Mouse (Mus musculus): ENCODE data around the gene Fam102b.
A peak's percentile ranks its signal among the peaks of the same experiment; 100 is the strongest.

Fam102b gene

DNA sequence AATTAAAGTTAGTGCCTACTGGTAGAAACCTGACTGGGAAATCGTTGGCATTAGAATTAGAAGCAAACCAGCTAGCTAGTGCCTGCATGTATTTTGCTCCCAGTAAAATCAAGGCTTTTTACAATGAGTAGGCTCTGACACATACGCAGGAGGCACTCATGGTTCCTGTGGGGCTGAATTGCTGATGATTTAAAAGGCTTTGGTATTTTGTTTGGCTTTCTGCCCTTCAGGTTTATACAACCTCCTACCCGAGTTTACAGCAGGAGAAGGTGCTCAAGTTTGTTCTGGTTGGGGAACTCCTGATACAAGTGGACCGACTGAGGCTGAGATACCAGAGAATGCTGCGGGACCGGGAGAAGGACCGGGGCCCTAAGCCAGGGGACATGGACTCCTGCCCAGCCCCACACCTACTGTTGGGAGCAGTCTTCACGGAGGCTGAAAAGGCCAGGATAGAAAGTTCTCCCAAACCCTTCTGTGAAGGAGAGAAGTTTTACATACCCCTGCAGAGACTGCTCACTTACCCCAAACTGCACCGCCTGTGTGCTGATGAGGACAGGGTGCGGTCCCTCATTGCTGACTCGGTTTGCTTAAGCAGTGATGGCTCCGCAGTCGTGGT lies 67.6 kb downstream of the Fam102b start:
- peak; percentile 12 for DNase-seq

DNA sequence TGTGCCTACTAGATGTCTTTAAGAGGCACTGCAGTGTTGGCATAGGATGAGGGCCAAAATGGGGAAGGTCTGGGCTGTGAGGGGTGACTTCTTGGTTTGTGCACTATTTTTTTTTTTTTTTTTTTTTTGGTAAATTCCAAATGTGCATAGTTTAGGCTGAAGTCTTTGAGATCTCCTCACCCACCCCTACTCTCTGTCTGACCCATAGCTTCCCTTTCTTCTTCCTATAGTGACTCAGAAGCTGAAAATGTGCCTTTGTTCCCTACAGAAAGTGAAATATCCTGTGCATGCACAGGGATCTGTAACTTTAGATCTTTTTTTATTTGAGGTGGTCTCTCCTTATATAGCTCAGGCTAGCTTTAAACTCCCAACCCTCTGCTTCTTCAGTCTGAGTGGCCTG lies 69.4 kb downstream of the Fam102b start:
- DNase-seq: no peak

DNA sequence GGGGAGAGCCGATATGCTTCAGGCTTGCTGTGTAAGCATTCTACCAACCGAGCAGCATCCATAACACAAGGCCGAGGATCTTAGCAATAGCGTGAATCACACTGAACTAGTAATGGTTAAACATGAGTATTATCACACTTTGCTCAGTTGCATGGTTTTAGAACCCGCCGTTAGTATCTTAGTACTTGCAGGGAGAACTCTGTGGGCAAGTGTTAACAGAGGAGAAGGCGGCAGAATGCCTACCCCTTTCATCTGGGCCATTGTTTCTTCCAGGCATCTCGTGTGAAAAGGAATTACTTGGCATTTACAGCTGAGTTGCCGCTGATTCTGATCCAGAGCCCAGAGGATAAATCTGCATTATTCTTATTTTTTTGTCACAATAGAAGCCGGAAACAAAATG lies 86.4 kb downstream of the Fam102b start:
- DNase-seq: no peak

DNA sequence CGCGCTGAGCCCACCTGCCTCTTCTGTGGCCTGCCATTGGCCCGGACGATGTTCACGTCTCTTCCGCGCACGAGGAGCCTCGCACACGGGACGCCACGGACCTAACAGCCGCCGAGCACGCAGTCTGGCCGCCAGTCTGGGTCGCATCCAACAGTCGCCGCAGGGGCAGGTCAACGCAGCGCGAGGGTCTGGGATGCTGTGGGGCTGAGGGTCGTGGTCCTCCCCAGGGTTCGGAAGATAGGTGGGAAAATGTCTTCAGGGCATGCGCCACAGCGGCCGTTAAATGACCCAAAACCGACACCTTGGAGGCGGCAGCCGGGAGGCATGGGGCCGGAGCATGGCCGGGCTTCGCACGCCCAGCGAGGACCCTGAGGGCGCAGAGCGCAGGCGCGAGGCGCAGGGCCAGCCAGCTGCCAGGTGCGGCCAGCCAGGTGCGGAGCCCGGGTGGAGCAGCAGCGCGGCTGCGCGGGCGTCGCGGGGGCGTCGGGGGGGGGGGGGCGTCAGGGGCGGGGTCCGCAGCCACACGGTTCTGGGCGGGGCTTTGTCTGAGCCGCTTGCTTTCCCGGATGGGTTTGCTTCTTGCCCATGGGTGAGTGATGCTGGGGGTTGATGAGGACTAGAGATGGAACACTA lies 87.3 kb downstream of the Fam102b start, which contains the start of gene Gm9857:
Gene Gm9857 (minus strand): TSS at position 445 of the 633 bp plus-strand sequence.
- DNase-seq: no peak

DNA sequence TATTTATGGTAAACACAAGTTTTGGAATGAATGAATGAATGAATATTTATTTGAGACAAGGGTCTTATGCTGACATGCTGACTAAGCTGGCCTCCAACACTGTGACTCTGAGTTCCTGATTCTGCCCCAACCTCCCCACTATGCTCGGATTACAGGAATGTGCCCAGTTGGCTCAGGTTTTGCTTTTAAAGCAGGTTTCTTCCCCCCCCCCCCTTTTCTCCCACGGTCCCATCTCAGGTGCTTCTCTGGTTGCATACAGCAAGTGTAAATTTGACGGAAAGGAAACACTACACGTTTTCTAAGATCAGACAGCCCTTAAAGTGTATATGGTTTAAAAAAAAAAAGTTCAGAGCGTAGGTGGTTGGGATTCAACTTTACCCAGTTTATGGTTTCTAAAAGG lies 87.8 kb downstream of the Fam102b start, which contains the start of gene Henmt1:
Gene Henmt1 (plus strand): TSS at position 301 of the 400 bp plus-strand sequence.
- no peak for DNase-seq

DNA sequence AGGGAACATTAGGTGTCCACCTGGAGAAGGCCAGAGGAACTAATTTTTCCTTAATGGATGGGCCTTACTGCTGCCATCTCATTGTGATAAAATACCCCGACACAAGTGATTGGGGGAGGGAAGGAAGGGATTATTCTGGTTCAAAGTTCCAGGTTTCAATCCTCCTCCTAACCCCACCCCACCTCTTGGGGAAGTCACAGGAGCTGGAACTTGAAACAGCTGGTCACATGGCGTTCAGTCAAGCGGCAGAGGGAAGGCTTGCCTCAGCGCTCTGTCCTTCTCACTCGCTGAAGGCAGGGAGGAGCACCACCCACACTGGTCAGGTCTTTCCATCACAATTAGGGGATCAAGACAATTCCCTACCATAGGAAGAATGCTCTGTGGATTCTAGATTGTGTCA lies 88.7 kb downstream of the Fam102b start:
- no peak for DNase-seq

DNA sequence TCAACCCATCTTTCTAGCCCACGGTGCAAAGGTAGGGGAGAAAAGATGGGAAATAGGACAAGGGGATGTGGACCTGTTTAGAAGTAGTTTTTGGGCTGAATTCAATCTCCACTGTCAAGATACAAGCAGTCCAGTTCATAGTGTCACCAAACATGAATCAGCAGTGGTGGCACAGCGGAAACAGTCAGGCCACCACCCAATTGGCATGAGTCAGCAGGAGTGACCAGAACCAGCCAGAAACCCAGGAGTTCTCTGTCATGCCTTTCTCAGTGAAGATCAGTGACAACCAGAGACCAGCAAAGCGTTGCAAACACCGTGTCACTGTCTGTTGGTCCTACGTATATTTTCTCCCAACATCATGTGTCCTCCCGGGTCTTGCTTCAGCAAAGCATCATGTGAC lies 93.8 kb downstream of the Fam102b start:
- DNase-seq: no peak

DNA sequence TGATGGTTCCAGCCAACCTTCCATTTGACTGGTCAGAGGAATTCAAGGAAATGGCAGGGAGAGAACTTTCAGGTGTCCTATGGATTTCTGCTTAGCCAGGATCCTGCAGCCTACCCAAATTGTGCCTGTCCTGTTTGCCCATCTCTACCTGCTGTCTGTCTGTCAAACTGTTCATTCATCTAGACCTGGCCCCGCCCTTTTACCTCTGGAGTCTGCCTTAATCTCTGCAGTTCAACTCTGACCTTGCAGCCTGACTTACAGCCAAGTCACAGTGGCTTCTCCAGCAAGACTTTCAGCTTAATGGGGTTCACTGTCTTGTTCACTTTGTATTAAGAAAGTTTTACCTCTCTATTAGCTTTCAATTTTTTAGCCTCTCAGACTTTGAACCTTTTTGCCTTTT lies 101.1 kb downstream of the Fam102b start:
- DNase-seq: no peak

DNA sequence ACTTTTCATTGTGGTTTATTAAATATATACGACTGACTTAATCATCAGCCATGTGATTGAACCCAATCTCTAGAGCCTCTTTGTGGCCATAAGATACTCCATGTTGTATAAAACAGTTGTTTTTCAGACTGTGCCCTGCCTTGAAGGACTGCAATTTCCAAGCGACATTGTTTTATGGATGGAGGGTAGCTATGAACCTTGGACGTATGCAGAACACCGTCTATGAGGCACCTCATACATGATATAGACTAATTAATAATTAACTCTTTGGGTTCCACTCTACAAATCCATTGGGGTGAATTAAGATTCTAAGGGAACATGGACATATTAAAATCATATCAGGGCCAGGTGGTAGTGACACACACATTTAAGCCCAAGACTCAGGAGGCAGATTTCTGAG lies 101.7 kb downstream of the Fam102b start:
- no peak for DNase-seq

DNA sequence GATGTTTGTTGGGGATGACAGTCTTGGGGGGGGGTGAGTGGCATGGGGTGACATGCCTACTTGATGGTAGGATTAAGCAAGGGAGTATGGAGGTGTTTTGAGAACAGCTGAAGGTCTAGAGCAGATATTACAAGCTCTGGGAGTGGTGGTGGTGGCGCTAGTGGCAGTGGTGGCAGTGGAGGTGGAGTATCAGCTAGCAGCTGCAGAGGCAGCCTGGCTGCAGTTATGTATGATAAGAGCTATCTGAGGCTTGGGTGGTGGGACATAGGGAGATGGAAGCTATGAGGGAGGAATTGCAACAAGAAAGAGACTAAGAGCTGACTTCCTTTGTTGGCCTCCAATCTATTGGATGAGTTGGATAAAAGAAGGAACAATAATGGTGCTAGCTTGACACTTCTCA lies 105.6 kb downstream of the Fam102b start:
- DNase-seq: no peak
